14 mouse cellular contexts compared by ENCODE assay signal in genomic region chr4:89881083-89881482, GRCm38 (mm10).
A peak's percentile ranks its signal among the peaks of the same experiment; 100 is the strongest.
DNase-seq lines count a peak whose midpoint lies in the region; ATAC-seq and TF ChIP-seq lines count a peak whose summit lies in the region.
"Had no signal": no experiment of that assay in that cellular context is flagged by ENCODE, and none has a peak within 500 bp of the region (broad histone marks: within the 10 kb centered on the region; RNA-seq: fewer than 3 reads in every experiment).

No protein-coding gene starts in this region.

- H3K27me3 ChIP-seq in lung, postnatal 0 days (replicated peaks; ENCODE audit: insufficient read depth, low read length): no peaks in the 10 kb centered on the region
- H3K27me3 ChIP-seq: forebrain, embryonic 12.5 days; liver, embryonic 15.5 days; neural tube, embryonic 13.5 days had no signal

- peak; percentile 24 for DNase-seq in embryo, embryonic 10.5 days (ENCODE audit: low spot score)
- DNase-seq in embryo, embryonic 9.5 days (ENCODE audit: extremely low spot score): no peak
- DNase-seq in left cerebral cortex, postnatal 25 days (ENCODE audit: low spot score in 2 of 2): peak; percentile 4 to 20
- DNase-seq in left cerebral cortex, adult 11 months (ENCODE audit: low spot score): no peak
- DNase-seq in embryo, embryonic 11.5 days (ENCODE audit: low read depth, low spot score): peak; percentile 2
- DNase-seq in right cerebral cortex, postnatal 14 days: peak; percentile 7
- DNase-seq in spleen, postnatal 36 days (ENCODE audit: low spot score in 2 of 2): no peak
- no peak for DNase-seq in lung, postnatal 0 days (ENCODE audit: low spot score)
- DNase-seq: adrenal gland, postnatal 36 days; heart, postnatal 36 days; thymus, adult 2 months had no signal

- no peaks in the 10 kb centered on the region for H3K36me3 ChIP-seq in lung, postnatal 0 days (ENCODE audit: insufficient read depth, low read length)
- H3K36me3 ChIP-seq: forebrain, embryonic 12.5 days; liver, embryonic 15.5 days; neural tube, embryonic 13.5 days had no signal

- 51% methylated on average over 3 of the region's 3 CpGs for WGBS in lung, postnatal 0 days

- no peak for ATAC-seq in lung, postnatal 0 days

- no peak overlapping the region for H3K4me2 ChIP-seq in lung, postnatal 0 days (replicated peaks; ENCODE audit: low read depth, low read length)
- H3K4me2 ChIP-seq: forebrain, embryonic 12.5 days; liver, embryonic 15.5 days; neural tube, embryonic 13.5 days had no signal

- no peak overlapping the region for H3K27ac ChIP-seq in lung, postnatal 0 days (ENCODE audit: low read length)
- H3K27ac ChIP-seq: forebrain, embryonic 12.5 days; liver, embryonic 15.5 days; neural tube, embryonic 13.5 days had no signal

- no peak overlapping the region for H3K4me3 ChIP-seq in lung, postnatal 0 days (ENCODE audit: low read depth, low read length)
- H3K4me3 ChIP-seq: forebrain, embryonic 12.5 days; liver, embryonic 15.5 days; neural tube, embryonic 13.5 days had no signal

- H3K4me1 ChIP-seq in lung, postnatal 0 days (ENCODE audit: insufficient read depth, low read depth, low read length): no peaks in the 10 kb centered on the region
- H3K4me1 ChIP-seq: liver, embryonic 15.5 days had no signal

- no peaks in the 10 kb centered on the region for H3K9me3 ChIP-seq in lung, postnatal 0 days (ENCODE audit: low read length)
- H3K9me3 ChIP-seq: forebrain, embryonic 12.5 days; liver, embryonic 15.5 days; neural tube, embryonic 13.5 days had no signal

- no peak for TF ChIP-seq EP300 in lung, postnatal 0 days (IDR thresholded peaks at IDR 0.05)

- no peak overlapping the region for H3K9ac ChIP-seq in lung, postnatal 0 days (replicated peaks; ENCODE audit: low read depth)
- H3K9ac ChIP-seq: forebrain, embryonic 12.5 days; liver, embryonic 15.5 days; neural tube, embryonic 13.5 days had no signal

- intact Hi-C loops in left cerebral cortex, postnatal 25 days (cut with DNase I): loop anchor here (10.0 kb wide), 1 partner anchor 1494 kb away; no protein-coding TSS in a partner anchor

- no peak for TF ChIP-seq CTCF in lung, postnatal 0 days (IDR thresholded peaks at IDR 0.05)

Comparison
In these comparisons a context has a peak if more than half of its experiments do, and no peak if none do; other contexts are left out.
1. DNase-seq: peak in embryo, embryonic 10.5 days (single experiment), left cerebral cortex, postnatal 25 days (2 of 2), embryo, embryonic 11.5 days (single experiment) and right cerebral cortex, postnatal 14 days (single experiment); none in embryo, embryonic 9.5 days (single experiment), left cerebral cortex, adult 11 months (single experiment), spleen, postnatal 36 days (0 of 2) and lung, postnatal 0 days (single experiment).